Mouse (Mus musculus) E14TG2a.4 (cell line): ENCODE data around the gene Zc2hc1c.

Source experiments
- CTCF ChIP-seq: conservative IDR thresholded peaks from 2 replicates; pipeline ENCODE4 v1.5.1; 2014; ENCODE audit warnings: low read length
- NANOG ChIP-seq: IDR thresholded peaks from 2 replicates; pipeline ENCODE4 v1.6.1; 2014; ENCODE audit warnings: borderline replicate concordance, low read length, mixed read lengths

DNA sequence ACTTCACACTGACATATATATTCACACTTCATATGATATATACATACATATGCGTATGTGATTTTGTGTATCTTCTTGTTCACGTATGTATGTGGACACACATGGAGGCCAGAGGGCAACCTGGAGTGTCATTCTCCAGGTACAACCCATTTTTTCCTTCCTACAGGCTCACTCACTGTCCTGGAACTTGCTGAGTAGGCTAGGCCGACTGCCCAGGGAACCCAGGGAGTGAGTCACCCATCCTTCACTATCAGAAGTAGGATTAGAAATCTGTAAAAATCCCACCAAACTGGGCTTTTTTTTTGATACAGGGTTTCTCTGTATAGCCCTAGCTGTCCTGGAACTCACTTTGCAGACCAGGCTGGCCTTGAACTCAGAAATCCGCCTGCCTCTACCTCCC lies 3.4 kb upstream of the Zc2hc1c start:
- TF ChIP-seq CTCF (no peak), NANOG (no peak)
